Mouse (Mus musculus): Measurements from ENCODE around the gene Hist1h4a. TPM values are rescaled to one million over a fixed set of nuclear protein-coding genes. Genes with fewer than 3 reads are reported as not detected.
A peak's percentile ranks its signal among the peaks of the same experiment; 100 is the strongest.

Gene Hist1h4a
- 789 and 958 TPM in 2 replicates for total RNA-seq (2014; rRNA removed)
- 0.53 TPM in 1 of 2 replicates, not detected in the other for polyA plus RNA-seq (2015; fragmentation: Nextera tagmentation; extraction: Ambion mirVana)

- DNase-seq (ENCODE audit: low spot score) (peak; percentile 100), ATAC-seq (peak; percentile 85)
- Histone ChIP-seq H3K9me3 (ENCODE audit: low read length) (no peaks in the 10 kb centered on the region), H3K4me1 (ENCODE audit: insufficient read depth, low read length) (peaks cover 6% of the 10 kb centered on the region), H3K36me3 (ENCODE audit: insufficient read depth, low read length) (no peaks in the 10 kb centered on the region), H3K27ac (peak within 1 kb of the TSS; percentile 89), H3K9ac (replicated peaks; ENCODE audit: low read length) (peak within 1 kb of the TSS; percentile 25), H3K4me3 (ENCODE audit: low read length) (peak within 1 kb of the TSS; percentile 41), H3K27me3 (ENCODE audit: insufficient read depth, low read length) (no peaks in the 10 kb centered on the region), H3K4me2 (ENCODE audit: low read depth, low read length) (peak within 1 kb of the TSS; percentile 84)
- TF ChIP-seq CTCF (IDR thresholded peaks at IDR 0.05; ENCODE audit: low read depth), result no peak
- WGBS, result under 1% methylated on average over 61 of the region's 72 CpGs
Measured at GRCm38 (mm10) chr13:23760972-23761864, at the start of gene Hist1h4a. Hist1h4a (minus strand) TSS chr13:23761230.

- no peaks in the 10 kb centered on the region for H3K27me3 ChIP-seq (ENCODE audit: insufficient read depth, low read length)
- no peak within 1 kb of the TSS for H3K9ac ChIP-seq (replicated peaks; ENCODE audit: low read length)
- no peak for DNase-seq (ENCODE audit: low spot score)
- H3K4me2 ChIP-seq (ENCODE audit: low read depth, low read length), result no peak within 1 kb of the TSS
- H3K9me3 ChIP-seq (ENCODE audit: low read length), result no peaks in the 10 kb centered on the region
- no peak for TF ChIP-seq CTCF (IDR thresholded peaks at IDR 0.05; ENCODE audit: low read depth)
- no peaks in the 10 kb centered on the region for H3K4me1 ChIP-seq (ENCODE audit: insufficient read depth, low read length)
- WGBS, result 83% methylated on average over 15 of the region's 15 CpGs
- no peak within 1 kb of the TSS for H3K4me3 ChIP-seq (ENCODE audit: low read length)
- no peak for ATAC-seq
- no peaks in the 10 kb centered on the region for H3K36me3 ChIP-seq (ENCODE audit: insufficient read depth, low read length)
- H3K27ac ChIP-seq, result no peak within 1 kb of the TSS
Measured at GRCm38 (mm10) chr13:23806422-23807052, 45.5 kb upstream of the Hist1h4a start, which contains the start of gene Slc17a2. Slc17a2 (plus strand) TSS chr13:23806993.

GRCm38 (mm10) chr13:23804532-23804931, 43.5 kb upstream of the Hist1h4a start:
- WGBS, result 82% methylated on average over 2 of the region's 2 CpGs
- Histone ChIP-seq H3K9ac (replicated peaks; ENCODE audit: low read length) (no peak overlapping the region), H3K9me3 (ENCODE audit: low read length) (no peaks in the 10 kb centered on the region), H3K36me3 (ENCODE audit: insufficient read depth, low read length) (no peaks in the 10 kb centered on the region), H3K27ac (no peak overlapping the region), H3K4me1 (ENCODE audit: insufficient read depth, low read length) (no peaks in the 10 kb centered on the region), H3K4me3 (ENCODE audit: low read length) (no peak overlapping the region), H3K4me2 (ENCODE audit: low read depth, low read length) (no peak overlapping the region), H3K27me3 (ENCODE audit: insufficient read depth, low read length) (no peaks in the 10 kb centered on the region)
- TF ChIP-seq CTCF (IDR thresholded peaks at IDR 0.05; ENCODE audit: low read depth), result no peak
- ATAC-seq, result no peak
- DNase-seq (ENCODE audit: low spot score), result no peak

GRCm38 (mm10) chr13:23799405-23799804, 38.4 kb upstream of the Hist1h4a start:
- Histone ChIP-seq H3K4me1 (ENCODE audit: insufficient read depth, low read length) (no peaks in the 10 kb centered on the region), H3K27ac (no peak overlapping the region), H3K27me3 (ENCODE audit: insufficient read depth, low read length) (no peaks in the 10 kb centered on the region), H3K4me2 (ENCODE audit: low read depth, low read length) (no peak overlapping the region), H3K9me3 (ENCODE audit: low read length) (no peaks in the 10 kb centered on the region), H3K36me3 (ENCODE audit: insufficient read depth, low read length) (no peaks in the 10 kb centered on the region), H3K9ac (replicated peaks; ENCODE audit: low read length) (no peak overlapping the region), H3K4me3 (ENCODE audit: low read length) (no peak overlapping the region)
- no peak for TF ChIP-seq CTCF (IDR thresholded peaks at IDR 0.05; ENCODE audit: low read depth)
- WGBS, result 82% methylated on average over 5 of the region's 5 CpGs
- ATAC-seq (no peak), DNase-seq (ENCODE audit: low spot score) (no peak)

- ATAC-seq (peak; percentile 78; the same call in 1 of the 2 replicates), DNase-seq (ENCODE audit: low spot score) (peak; percentile 91)
- Histone ChIP-seq H3K4me3 (ENCODE audit: low read length) (no peak overlapping the region), H3K36me3 (ENCODE audit: insufficient read depth, low read length) (no peaks in the 10 kb centered on the region), H3K9me3 (ENCODE audit: low read length) (no peaks in the 10 kb centered on the region), H3K4me2 (ENCODE audit: low read depth, low read length) (no peak overlapping the region), H3K4me1 (ENCODE audit: insufficient read depth, low read length) (no peaks in the 10 kb centered on the region), H3K27me3 (ENCODE audit: insufficient read depth, low read length) (no peaks in the 10 kb centered on the region), H3K27ac (no peak overlapping the region), H3K9ac (replicated peaks; ENCODE audit: low read length) (no peak overlapping the region)
- peak; percentile 86 for TF ChIP-seq CTCF (IDR thresholded peaks at IDR 0.05; ENCODE audit: low read depth)
- 46% methylated on average over 2 of the region's 2 CpGs for WGBS
Measured at GRCm38 (mm10) chr13:23792520-23792919, 31.5 kb upstream of the Hist1h4a start.

- Histone ChIP-seq H3K9me3 (ENCODE audit: low read length) (no peaks in the 10 kb centered on the region), H3K9ac (replicated peaks; ENCODE audit: low read length) (no peak overlapping the region), H3K4me2 (ENCODE audit: low read depth, low read length) (no peak overlapping the region), H3K27me3 (ENCODE audit: insufficient read depth, low read length) (no peaks in the 10 kb centered on the region), H3K4me3 (ENCODE audit: low read length) (no peak overlapping the region), H3K4me1 (ENCODE audit: insufficient read depth, low read length) (no peaks in the 10 kb centered on the region), H3K27ac (no peak overlapping the region), H3K36me3 (ENCODE audit: insufficient read depth, low read length) (no peaks in the 10 kb centered on the region)
- no peak for DNase-seq (ENCODE audit: low spot score)
- 89% methylated on average over 4 of the region's 4 CpGs for WGBS
- ATAC-seq, result no peak
- TF ChIP-seq CTCF (IDR thresholded peaks at IDR 0.05; ENCODE audit: low read depth), result no peak
Measured at GRCm38 (mm10) chr13:23779025-23779424, 18.0 kb upstream of the Hist1h4a start.
